Mouse (Mus musculus): ENCODE measurements around the gene Dffb. TPM values are rescaled to one million over a fixed set of nuclear protein-coding genes. Genes with fewer than 3 reads are reported as not detected.

Dffb gene
- total and polyA plus RNA-seq, 3 experiments, result 25.1 to 25.2 TPM; not detected in 1

- H3K9me3 ChIP-seq (replicated peaks; ENCODE audit: insufficient read depth, low read length), result no peaks in the 10 kb centered on the region
- H3K79me2 ChIP-seq (ENCODE audit: control insufficient read depth, insufficient read depth, low read length, poor library complexity), result peaks cover 35% of the 10 kb centered on the region
- H3K36me3 ChIP-seq (ENCODE audit: control insufficient read depth in 1 of 2, insufficient read depth in 2 of 2, low read length in 2 of 2), result peaks cover 1 to 4% of the 10 kb centered on the region in 2 experiments; a peak in 3 of 4 replicates
- H3K27ac ChIP-seq (ENCODE audit: control insufficient read depth, low read depth, low read length), result no peak overlapping the region
- H3K27me3 ChIP-seq (ENCODE audit: control insufficient read depth in 1 of 2, insufficient read depth in 2 of 2, low read length in 2 of 2), result no peaks in the 10 kb centered on the region
- TF ChIP-seq NELFE (IDR thresholded peaks at IDR 0.05; ENCODE audit: low read depth, low read length) (no peak), MAFK (IDR thresholded peaks at IDR 0.05; ENCODE audit: borderline replicate concordance, low read depth, low read length) (no peak), POLR2A (IDR thresholded peaks at IDR 0.05; ENCODE audit: control insufficient read depth in 1 of 2, insufficient read depth in 1 of 2, low read depth in 1 of 2, low read length in 2 of 2, poor library complexity in 1 of 2) (no peak), POLR2AphosphoS2 (IDR thresholded peaks at IDR 0.05; ENCODE audit: low read length) (no peak), MEF2A (IDR thresholded peaks at IDR 0.05; ENCODE audit: extremely low read depth, insufficient replicate concordance, low read depth, low read length, poor library complexity, severe bottlenecking) (no peak)
- H3K4me1 ChIP-seq (ENCODE audit: control insufficient read depth in 1 of 2, insufficient read depth in 2 of 2, low read length in 2 of 2), result peaks cover 0 to 12% of the 10 kb centered on the region in 2 experiments; a peak in 2 of 4 replicates
- H3K9ac ChIP-seq (ENCODE audit: control insufficient read depth, low read depth, low read length, poor library complexity, severe bottlenecking), result no peak overlapping the region
- no peak for DNase-seq (ENCODE audit: low read depth, low spot score)
- no peak overlapping the region for H3K4me3 ChIP-seq (ENCODE audit: control insufficient read depth in 1 of 2, insufficient read depth in 1 of 2, low read depth in 2 of 2, low read length in 2 of 2)
These were observed 40.5 kb upstream of the Dffb start for GRCm38 (mm10) chr4:154015476-154015875.

- Histone ChIP-seq H3K4me1 (ENCODE audit: control insufficient read depth in 1 of 2, insufficient read depth in 2 of 2, low read length in 2 of 2) (peaks cover 0 to 13% of the 10 kb centered on the region in 2 experiments; a peak in 2 of 4 replicates), H3K36me3 (ENCODE audit: control insufficient read depth in 1 of 2, insufficient read depth in 2 of 2, low read length in 2 of 2) (peaks cover 1 to 4% of the 10 kb centered on the region in 2 experiments; a peak in 3 of 4 replicates)
These were observed 37.4 kb upstream of the Dffb start for GRCm38 (mm10) chr4:154012132-154012882.

GRCm38 (mm10) chr4:154011646-154012089 is 36.7 kb upstream of the Dffb start, which contains the start of gene Lrrc47:
Gene Lrrc47 (plus strand): TSS chr4:154011731.
- Histone ChIP-seq H3K36me3 (ENCODE audit: control insufficient read depth in 1 of 2, insufficient read depth in 2 of 2, low read length in 2 of 2) (peaks cover 1 to 4% of the 10 kb centered on the region in 2 experiments; a peak in 3 of 4 replicates), H3K4me1 (ENCODE audit: control insufficient read depth in 1 of 2, insufficient read depth in 2 of 2, low read length in 2 of 2) (peaks cover 0 to 13% of the 10 kb centered on the region in 2 experiments; a peak in 2 of 4 replicates)
- peak; percentile 87 for DNase-seq (ENCODE audit: low read depth, low spot score)
- no peak for TF ChIP-seq JUND (IDR thresholded peaks at IDR 0.05; ENCODE audit: low read depth, low read length)
- TF ChIP-seq CHD2 (IDR thresholded peaks at IDR 0.05; ENCODE audit: low read length), result no peak
- TF ChIP-seq SMC3 (IDR thresholded peaks at IDR 0.05; ENCODE audit: low read depth, low read length), result no peak
- no peak for TF ChIP-seq BHLHE40 (IDR thresholded peaks at IDR 0.05; ENCODE audit: borderline replicate concordance, low read depth, low read length)
- TF ChIP-seq E2F4 (IDR thresholded peaks at IDR 0.05; ENCODE audit: borderline replicate concordance, low read depth, low read length), result no peak
- no peak for TF ChIP-seq ZC3H11A (IDR thresholded peaks at IDR 0.05; ENCODE audit: low read depth, low read length)
- TF ChIP-seq EP300 (IDR thresholded peaks at IDR 0.05; ENCODE audit: low read depth in 1 of 2, low read length in 2 of 2), result no peak
- 0 out of 2 replicates have a peak, but pooled peaks have one; percentile 27 for TF ChIP-seq USF1 (IDR thresholded peaks at IDR 0.05; ENCODE audit: low read depth, low read length)
- no peak for TF ChIP-seq ZNF384 (IDR thresholded peaks at IDR 0.05; ENCODE audit: low read depth, low read length)
- no peak for TF ChIP-seq MAFK (IDR thresholded peaks at IDR 0.05; ENCODE audit: borderline replicate concordance, low read depth, low read length)
- peak; percentile 65 to 92 for TF ChIP-seq POLR2A (IDR thresholded peaks at IDR 0.05; ENCODE audit: control insufficient read depth in 1 of 2, insufficient read depth in 1 of 2, low read depth in 1 of 2, low read length in 2 of 2, poor library complexity in 1 of 2)
- TF ChIP-seq POLR2AphosphoS5 (IDR thresholded peaks at IDR 0.05; ENCODE audit: borderline replicate concordance, low read depth, low read length), result no peak
- TF ChIP-seq TBP (IDR thresholded peaks at IDR 0.05; ENCODE audit: low read depth, low read length), result peak; percentile 77
- TF ChIP-seq MYC (IDR thresholded peaks at IDR 0.05; ENCODE audit: low read depth, low read length), result peak; percentile 76
- no peak for TF ChIP-seq MYB (IDR thresholded peaks at IDR 0.05; ENCODE audit: low read depth, low read length)
- peak; percentile 84; the same call in 1 of the 2 replicates for TF ChIP-seq MAX (IDR thresholded peaks at IDR 0.05; ENCODE audit: low read length)
- peak; percentile 85 for TF ChIP-seq MXI1 (IDR thresholded peaks at IDR 0.05; ENCODE audit: low read depth, low read length)
- TF ChIP-seq GABPA (IDR thresholded peaks at IDR 0.05; ENCODE audit: low read depth, low read length), result peak; percentile 46; the same call in 1 of the 2 replicates

More at GRCm38 (mm10) chr4:154012132-154012882, 37.4 kb upstream of the Dffb start:
- Histone ChIP-seq H3K27me3 (ENCODE audit: control insufficient read depth in 1 of 2, insufficient read depth in 2 of 2, low read length in 2 of 2) (no peaks in the 10 kb centered on the region), H3K27ac (ENCODE audit: control insufficient read depth, low read depth, low read length) (peak overlapping the region; percentile 27), H3K79me2 (ENCODE audit: control insufficient read depth, insufficient read depth, low read length, poor library complexity) (peaks cover 35% of the 10 kb centered on the region), H3K4me3 (ENCODE audit: control insufficient read depth in 1 of 2, insufficient read depth in 1 of 2, low read depth in 2 of 2, low read length in 2 of 2) (peak overlapping the region; percentile 96), H3K9me3 (replicated peaks; ENCODE audit: insufficient read depth, low read length) (no peaks in the 10 kb centered on the region), H3K9ac (ENCODE audit: control insufficient read depth, low read depth, low read length, poor library complexity, severe bottlenecking) (peak overlapping the region; percentile 86)
- TF ChIP-seq MAX (IDR thresholded peaks at IDR 0.05; ENCODE audit: low read length) (0 out of 2 replicates have a peak, but pooled peaks have one; percentile 19), MYC (IDR thresholded peaks at IDR 0.05; ENCODE audit: low read depth, low read length) (0 out of 2 replicates have a peak, but pooled peaks have one; percentile 17), CHD1 (IDR thresholded peaks at IDR 0.05; ENCODE audit: low read depth, low read length) (0 out of 2 replicates have a peak, but pooled peaks have one; percentile 47), HCFC1 (IDR thresholded peaks at IDR 0.05; ENCODE audit: low read depth, low read length) (0 out of 2 replicates have a peak, but pooled peaks have one; percentile 7), SIN3A (IDR thresholded peaks at IDR 0.05; ENCODE audit: low read length) (peak; percentile 64), TBP (IDR thresholded peaks at IDR 0.05; ENCODE audit: low read depth, low read length) (no peak)
- DNase-seq (ENCODE audit: low read depth, low spot score), result peak; percentile 58

More at GRCm38 (mm10) chr4:154011646-154012089, 36.7 kb upstream of the Dffb start, which contains the start of gene Lrrc47:
- no peaks in the 10 kb centered on the region for H3K27me3 ChIP-seq (ENCODE audit: control insufficient read depth in 1 of 2, insufficient read depth in 2 of 2, low read length in 2 of 2)
- peak within 1 kb of the TSS; percentile 32 for H3K27ac ChIP-seq (ENCODE audit: control insufficient read depth, low read depth, low read length)
- H3K9me3 ChIP-seq (replicated peaks; ENCODE audit: insufficient read depth, low read length), result no peaks in the 10 kb centered on the region
- H3K4me3 ChIP-seq (ENCODE audit: control insufficient read depth in 1 of 2, insufficient read depth in 1 of 2, low read depth in 2 of 2, low read length in 2 of 2), result peak within 1 kb of the TSS; percentile 96
- peak within 1 kb of the TSS; percentile 86 for H3K9ac ChIP-seq (ENCODE audit: control insufficient read depth, low read depth, low read length, poor library complexity, severe bottlenecking)
- peaks cover 35% of the 10 kb centered on the region for H3K79me2 ChIP-seq (ENCODE audit: control insufficient read depth, insufficient read depth, low read length, poor library complexity)

Data from MEL (cell line).